Comparison of ENCODE assay signal across 18 mouse cellular contexts in the genomic region with DNA sequence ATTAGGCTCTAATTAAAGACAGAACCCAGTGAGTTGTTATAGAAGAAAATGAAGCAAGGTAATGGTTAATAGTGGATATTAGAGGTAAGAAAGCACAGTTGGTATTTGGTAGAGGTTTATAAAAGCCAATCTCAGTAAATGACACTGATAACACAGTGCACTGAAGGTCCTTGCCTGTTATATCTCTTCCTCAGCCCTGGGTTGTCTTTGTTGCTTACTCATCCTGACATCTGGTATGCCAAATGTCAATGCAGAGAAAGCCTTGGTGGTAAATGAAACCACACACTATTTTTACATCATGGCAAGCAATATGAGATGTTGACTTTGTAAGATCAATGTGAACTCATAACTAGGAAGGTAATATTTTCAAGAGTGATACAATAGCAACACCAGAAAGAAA.
"Had no signal": no experiment of that assay in that cellular context is flagged by ENCODE, and none has a peak within 500 bp of the region (broad histone marks: within the 10 kb centered on the region; RNA-seq: fewer than 3 reads in every experiment).

No protein-coding gene starts in this region.

- H3K27ac ChIP-seq: kidney, embryonic 15.5 days; limb, embryonic 13.5 days; liver, embryonic 12.5 days; liver, embryonic 15.5 days; midbrain, embryonic 10.5 days; midbrain, embryonic 13.5 days had no signal

- H3K9ac ChIP-seq: kidney, embryonic 15.5 days; limb, embryonic 13.5 days; liver, embryonic 12.5 days; liver, embryonic 15.5 days; midbrain, embryonic 13.5 days had no signal

- H3K4me1 ChIP-seq: kidney, embryonic 15.5 days; limb, embryonic 13.5 days; liver, embryonic 12.5 days; liver, embryonic 15.5 days; midbrain, embryonic 10.5 days; midbrain, embryonic 13.5 days had no signal

- H3K4me3 ChIP-seq: kidney, embryonic 15.5 days; limb, embryonic 13.5 days; liver, embryonic 12.5 days; liver, embryonic 15.5 days; midbrain, embryonic 10.5 days; midbrain, embryonic 13.5 days had no signal

- H3K9me3 ChIP-seq: kidney, embryonic 15.5 days; limb, embryonic 13.5 days; liver, embryonic 12.5 days; liver, embryonic 15.5 days; midbrain, embryonic 10.5 days; midbrain, embryonic 13.5 days had no signal

- ATAC-seq: liver, embryonic 12.5 days; midbrain, embryonic 13.5 days; midbrain, embryonic 16.5 days had no signal

- H3K27me3 ChIP-seq: kidney, embryonic 15.5 days; limb, embryonic 13.5 days; liver, embryonic 12.5 days; liver, embryonic 15.5 days; midbrain, embryonic 13.5 days had no signal

- H3K36me3 ChIP-seq: kidney, embryonic 15.5 days; limb, embryonic 13.5 days; liver, embryonic 12.5 days; liver, embryonic 15.5 days; midbrain, embryonic 10.5 days; midbrain, embryonic 13.5 days had no signal

- DNase-seq: kidney, adult 11 months; kidney, adult 8-10 months; kidney, postnatal 10 days; kidney, postnatal 36 days; left cerebral cortex, postnatal 4 days; liver; lung, adult 18-20 months; lung, postnatal 14 days; lung, postnatal 4 days; thymus, adult 18-20 months; thymus, postnatal 36 days had no signal

- H3K4me2 ChIP-seq: kidney, embryonic 15.5 days; limb, embryonic 13.5 days; liver, embryonic 12.5 days; liver, embryonic 15.5 days; midbrain, embryonic 13.5 days had no signal
